Mouse (Mus musculus) forebrain, embryonic 10.5 days (tissue): ENCODE measurements around the gene Casq2. TPM values are rescaled to one million over a fixed set of nuclear protein-coding genes. Genes with fewer than 3 reads are reported as not detected.
A peak's percentile ranks its signal among the peaks of the same experiment; 100 is the strongest.

Source experiments
- DNase-seq: peaks from one replicate; pipeline ENCODE4 v3.0.0-alpha.2; 2017; ENCODE audit warnings: low spot score; ENCODE audit errors: extremely low spot score
- H3K27ac ChIP-seq: fragments of 300-500 bp; sonication (generic); 2 replicates; pipeline ENCODE4 v1.5.1; 2016; ENCODE audit warnings: mild to moderate bottlenecking
- H3K27me3 ChIP-seq: fragments of 300-500 bp; sonication (generic); 2 replicates; pipeline ENCODE4 v1.6.1; 2016; ENCODE audit warnings: mild to moderate bottlenecking; ENCODE audit not compliant: poor library complexity, severe bottlenecking
- H3K36me3 ChIP-seq: fragments of 300-500 bp; sonication (generic); replicated peaks from 2 replicates; pipeline ENCODE4 v1.6.1; 2016; ENCODE audit warnings: mild to moderate bottlenecking, moderate library complexity
- H3K4me1 ChIP-seq: fragments of 300-500 bp; sonication (generic); 2 replicates; pipeline ENCODE4 v1.6.1; 2016
- H3K4me3 ChIP-seq: fragments of 300-500 bp; sonication (generic); 2 replicates; pipeline ENCODE4 v1.5.1; 2016; ENCODE audit warnings: mild to moderate bottlenecking, moderate library complexity
- H3K9me3 ChIP-seq: fragments of 300-500 bp; sonication (generic); 2 replicates; pipeline ENCODE4 v1.6.1; 2016; ENCODE audit warnings: mild to moderate bottlenecking, moderate library complexity
- WGBS: fragments of 180-500 bp; shearing (Covaris S2); methylation state at CpG from one replicate; pipeline ENCODE4 v1.1.7; 2016; 5-methylcytosine and 5-hydroxymethylcytosine counted together
- polyA plus RNA-seq: library from polyadenylated mRNA; unstranded; fragments of >200 nt; fragmentation: Nextera tagmentation; extraction: Ambion mirVana; gene quantifications from 2 replicates; pipeline ENCODE4 v1.2.1, GENCODE M21; 2016

The Casq2 gene
- polyA plus RNA-seq, 1 experiment from 2014 or later = not detected

DNA sequence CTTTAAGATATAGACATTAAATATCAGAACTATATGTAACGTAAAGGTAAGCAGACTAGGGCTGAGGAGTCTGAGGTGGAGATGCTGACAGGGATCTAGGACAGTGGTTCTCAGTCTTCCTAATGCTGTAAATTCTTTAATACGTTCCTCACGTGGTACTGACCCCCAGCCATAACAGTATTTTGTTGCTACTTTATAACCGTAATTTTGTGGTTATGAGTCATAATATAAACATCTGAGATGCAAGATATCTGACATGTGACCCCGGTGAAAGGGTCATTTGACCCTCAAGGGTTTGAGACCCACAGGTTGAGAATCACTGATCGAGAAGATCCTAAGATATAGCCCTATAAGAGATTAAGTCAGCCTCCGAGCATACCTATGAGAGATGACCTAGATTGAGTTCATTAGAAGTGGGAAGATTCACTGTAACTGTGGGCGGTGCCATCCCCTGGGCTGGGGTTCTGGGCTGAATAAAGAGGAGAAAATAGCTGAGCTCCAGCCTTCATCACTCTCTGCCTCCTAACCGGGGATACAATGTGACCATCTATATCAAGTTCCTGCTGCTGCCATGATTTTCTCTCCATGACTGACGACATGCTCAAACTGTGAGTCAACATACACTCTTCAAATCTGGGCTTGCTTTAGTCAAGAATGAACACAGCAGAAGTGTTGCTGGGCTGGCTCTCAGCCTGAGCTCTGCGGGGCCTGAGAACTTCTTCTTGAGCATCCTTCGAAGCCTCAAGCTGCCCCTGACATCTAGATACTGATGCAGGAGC, 91.8 kb downstream of the Casq2 start:
- DNase-seq = no peak
- H3K36me3 ChIP-seq = peaks cover 9% of the 10 kb centered on the region
- whole genome bisulfite sequencing = 96% methylated on average over 12 of the region's 12 CpGs

DNA sequence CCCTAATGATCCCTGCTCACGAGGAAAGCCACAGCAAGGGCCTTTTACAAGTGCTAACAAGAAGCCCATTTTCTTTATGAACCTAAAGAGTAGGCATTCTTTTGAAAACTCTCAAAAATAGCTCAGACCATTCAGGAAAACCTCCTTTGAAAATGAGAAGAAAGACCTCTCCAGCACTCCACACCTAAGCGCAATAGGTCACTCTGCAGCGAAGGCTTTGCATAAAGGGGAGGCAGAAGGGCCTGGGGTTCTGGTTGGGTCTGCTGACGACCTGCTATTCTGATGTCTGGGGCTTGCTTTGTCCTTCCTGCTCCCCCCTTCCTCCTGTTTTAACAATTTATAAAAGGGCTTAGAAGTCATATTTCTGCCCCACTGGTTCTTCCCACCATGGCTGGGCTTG, 93.7 kb downstream of the Casq2 start:
- 39% methylated on average over 4 of the region's 4 CpGs for WGBS
- no peak for DNase-seq
- Histone ChIP-seq H3K4me1 (peaks cover 29% of the 10 kb centered on the region), H3K27me3 (peaks cover 21% of the 10 kb centered on the region; the same call in 1 of the 2 replicates), H3K9me3 (no peaks in the 10 kb centered on the region), H3K27ac (peak overlapping the region; percentile 21; the same call in 1 of the 2 replicates), H3K4me3 (no peak overlapping the region), H3K36me3 (peaks cover 19% of the 10 kb centered on the region)

More for the DNA sequence above, 91.8 kb downstream of the Casq2 start:
- Histone ChIP-seq H3K27ac (no peak overlapping the region), H3K27me3 (peaks cover 21% of the 10 kb centered on the region; the same call in 1 of the 2 replicates), H3K9me3 (no peaks in the 10 kb centered on the region), H3K4me3 (no peak overlapping the region), H3K4me1 (peaks cover 32% of the 10 kb centered on the region)

DNA sequence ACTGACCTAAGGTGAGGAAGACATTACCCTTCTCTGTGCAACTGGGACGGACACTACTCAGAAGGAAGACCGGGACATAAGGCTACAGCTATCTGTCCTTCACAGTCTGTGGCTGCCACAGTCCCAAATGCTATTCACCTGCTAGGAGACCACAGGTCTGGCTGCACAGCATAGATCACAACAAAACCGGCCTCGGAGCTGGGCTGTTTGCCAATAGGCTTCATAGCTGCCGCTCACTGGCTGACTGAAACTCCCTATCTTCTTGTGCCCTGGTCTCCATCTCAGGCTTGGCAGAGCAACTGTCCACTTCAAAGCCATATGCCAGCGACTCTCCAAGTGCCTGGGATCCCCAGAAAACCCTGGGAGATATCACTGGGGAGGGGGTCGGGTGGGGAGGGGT, 94.5 kb downstream of the Casq2 start:
- H3K36me3 ChIP-seq = peaks cover 23% of the 10 kb centered on the region
- no peak overlapping the region for H3K4me3 ChIP-seq
- peaks cover 1% of the 10 kb centered on the region; the same call in 1 of the 2 replicates for H3K9me3 ChIP-seq
- H3K27ac ChIP-seq = peak overlapping the region; percentile 21; the same call in 1 of the 2 replicates
- H3K27me3 ChIP-seq = peaks cover 21% of the 10 kb centered on the region; the same call in 1 of the 2 replicates
- no peak for DNase-seq
- WGBS = 88% methylated on average over 7 of the region's 7 CpGs
- H3K4me1 ChIP-seq = peaks cover 25% of the 10 kb centered on the region

DNA sequence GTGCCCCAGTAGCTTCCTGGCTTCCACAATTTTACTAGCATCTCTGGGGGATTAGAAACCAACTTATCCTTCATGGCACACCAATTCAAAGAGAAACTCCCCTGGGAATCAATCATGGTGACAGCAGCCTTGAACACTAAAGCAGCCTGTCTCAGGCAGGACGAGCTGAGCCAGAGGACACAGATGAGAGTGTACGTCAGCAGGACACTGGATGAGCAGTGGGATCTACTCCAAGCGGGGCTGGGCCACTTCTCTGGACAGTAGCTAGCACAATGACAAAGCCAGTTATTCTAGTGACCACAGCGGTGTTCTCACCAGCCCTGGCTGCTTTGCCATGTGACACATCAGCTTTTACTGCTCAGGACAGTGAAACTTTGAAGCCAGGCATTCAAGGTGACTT, 95.0 kb downstream of the Casq2 start:
- H3K36me3 ChIP-seq = peaks cover 28% of the 10 kb centered on the region
- peaks cover 21% of the 10 kb centered on the region; the same call in 1 of the 2 replicates for H3K27me3 ChIP-seq
- 82% methylated on average over 4 of the region's 4 CpGs for WGBS
- H3K9me3 ChIP-seq = peaks cover 6% of the 10 kb centered on the region; the same call in 1 of the 2 replicates
- no peak for DNase-seq
- peaks cover 25% of the 10 kb centered on the region for H3K4me1 ChIP-seq
- H3K4me3 ChIP-seq = no peak overlapping the region
- no peak overlapping the region for H3K27ac ChIP-seq

DNA sequence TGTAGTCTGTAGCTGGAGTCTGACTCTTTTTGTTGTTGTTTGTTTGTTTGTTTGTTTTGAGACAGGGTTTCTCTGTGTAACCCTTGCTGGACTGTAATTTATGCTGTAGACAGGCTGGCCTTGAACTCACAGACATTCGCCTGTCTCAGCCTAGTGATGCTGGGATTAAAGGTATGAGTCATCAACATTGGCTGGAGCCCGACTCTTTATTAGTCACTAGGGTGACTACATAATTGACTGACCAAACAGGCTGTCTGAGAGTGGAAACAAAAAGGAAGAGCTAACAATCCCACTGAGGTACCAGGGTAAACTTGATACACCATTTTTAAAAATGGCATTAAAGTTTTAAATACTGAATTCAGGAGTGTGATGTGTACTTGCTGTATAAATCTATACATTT, 96.4 kb downstream of the Casq2 start:
- Histone ChIP-seq H3K9me3 (peaks cover 10% of the 10 kb centered on the region; the same call in 1 of the 2 replicates), H3K27ac (no peak overlapping the region), H3K4me1 (peaks cover 25% of the 10 kb centered on the region), H3K36me3 (peaks cover 33% of the 10 kb centered on the region), H3K4me3 (no peak overlapping the region), H3K27me3 (peaks cover 24% of the 10 kb centered on the region; the same call in 1 of the 2 replicates)
- DNase-seq = no peak
- WGBS = 92% methylated on average over 2 of the region's 2 CpGs

DNA sequence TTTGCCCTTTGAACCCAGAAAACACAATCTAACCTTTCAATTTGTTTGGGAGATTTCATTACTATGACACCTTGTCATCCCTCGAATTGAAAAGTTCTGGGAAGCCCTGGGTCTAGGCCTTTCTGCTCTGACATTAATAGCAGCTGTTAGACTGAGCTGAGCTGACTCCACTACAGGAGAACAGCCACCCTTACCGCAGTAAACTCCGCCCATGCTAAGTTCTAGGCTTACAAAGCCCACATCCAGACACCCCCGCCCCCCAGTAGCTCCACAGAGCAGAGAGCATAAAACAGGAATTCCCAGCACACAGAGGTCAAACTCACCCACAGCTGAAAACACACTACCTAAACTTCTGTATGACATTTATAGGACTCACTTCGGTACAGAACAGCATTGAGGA, 98.5 kb downstream of the Casq2 start:
- Histone ChIP-seq H3K4me3 (no peak overlapping the region), H3K9me3 (peaks cover 10% of the 10 kb centered on the region; the same call in 1 of the 2 replicates), H3K36me3 (peaks cover 30% of the 10 kb centered on the region), H3K27ac (no peak overlapping the region), H3K27me3 (peaks cover 34% of the 10 kb centered on the region), H3K4me1 (peaks cover 34% of the 10 kb centered on the region)
- WGBS = 84% methylated on average over 5 of the region's 5 CpGs
- no peak for DNase-seq

DNA sequence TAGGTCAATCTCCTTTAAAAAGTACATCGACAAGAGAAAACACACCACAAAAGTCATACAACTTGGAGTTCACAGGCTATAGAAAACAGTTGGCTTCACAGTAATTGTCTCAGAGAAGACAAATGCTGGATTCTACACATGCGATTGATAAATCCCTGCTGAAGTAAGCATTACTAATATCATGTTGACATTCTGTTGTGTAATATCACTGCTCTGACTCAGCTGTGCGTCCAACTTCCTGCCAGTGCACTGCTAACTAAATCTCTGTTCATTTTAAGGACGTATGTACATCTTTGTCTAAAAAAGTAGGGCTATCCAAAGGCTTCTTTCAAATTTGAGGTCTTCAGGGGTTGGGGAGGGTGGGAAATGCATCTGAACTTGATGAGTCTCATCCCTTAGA, 101.2 kb downstream of the Casq2 start:
- H3K9me3 ChIP-seq = peaks cover 10% of the 10 kb centered on the region; the same call in 1 of the 2 replicates
- no peak for DNase-seq
- H3K4me1 ChIP-seq = peaks cover 34% of the 10 kb centered on the region
- H3K27ac ChIP-seq = no peak overlapping the region
- no peak overlapping the region for H3K4me3 ChIP-seq
- 91% methylated on average over 4 of the region's 4 CpGs for WGBS
- peaks cover 24% of the 10 kb centered on the region for H3K36me3 ChIP-seq
- peaks cover 45% of the 10 kb centered on the region for H3K27me3 ChIP-seq

DNA sequence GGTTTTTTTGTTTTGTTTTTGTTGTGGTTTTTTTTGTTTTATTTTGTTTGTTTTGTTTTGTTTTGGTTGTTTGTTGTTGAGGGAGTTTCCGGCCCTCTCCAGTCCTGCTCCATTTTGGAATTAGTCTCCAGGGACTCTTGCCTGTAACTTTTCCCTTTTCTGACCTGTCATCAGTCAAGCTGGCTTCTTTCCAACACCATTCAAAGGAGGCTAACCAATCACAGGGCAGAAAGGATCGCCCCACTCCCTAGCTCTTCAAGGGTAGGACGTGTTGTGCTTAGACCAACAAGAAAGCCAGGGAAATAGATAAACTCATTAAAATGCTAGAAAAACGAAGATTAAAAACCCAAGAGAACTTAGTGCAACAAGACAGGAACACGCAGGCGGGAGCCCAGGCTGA, 102.8 kb downstream of the Casq2 start:
- Histone ChIP-seq H3K4me1 (peaks cover 49% of the 10 kb centered on the region), H3K36me3 (peaks cover 18% of the 10 kb centered on the region), H3K27ac (no peak overlapping the region), H3K9me3 (peaks cover 10% of the 10 kb centered on the region; the same call in 1 of the 2 replicates), H3K4me3 (0 out of 2 replicates have a peak overlapping the region, but pooled peaks have one; percentile 14), H3K27me3 (peaks cover 61% of the 10 kb centered on the region)
- 25% methylated on average over 6 of the region's 6 CpGs for WGBS
- DNase-seq = no peak

DNA sequence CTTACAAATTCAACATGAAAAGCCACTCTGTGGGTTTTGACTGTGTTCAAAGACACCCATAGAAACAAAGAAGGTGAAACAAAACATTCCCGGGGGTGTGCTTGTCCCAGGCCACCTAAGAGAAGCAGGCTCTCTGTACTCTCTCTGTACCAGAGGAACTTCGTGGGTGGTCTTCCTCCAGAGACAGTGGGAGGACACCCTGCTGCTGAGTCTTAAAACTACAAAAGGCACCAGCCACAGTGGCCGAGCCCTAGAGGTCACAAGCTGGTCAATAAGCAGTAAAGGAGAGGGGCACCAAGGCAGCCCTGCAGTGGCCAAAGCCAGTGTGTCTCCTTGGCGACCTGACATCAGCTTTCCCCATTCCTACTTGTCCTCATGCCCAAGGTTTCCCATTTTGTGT, 103.8 kb downstream of the Casq2 start:
- Histone ChIP-seq H3K4me3 (no peak overlapping the region), H3K4me1 (peaks cover 60% of the 10 kb centered on the region), H3K9me3 (peaks cover 10% of the 10 kb centered on the region; the same call in 1 of the 2 replicates), H3K36me3 (peaks cover 14% of the 10 kb centered on the region), H3K27me3 (peaks cover 71% of the 10 kb centered on the region), H3K27ac (0 out of 2 replicates have a peak overlapping the region, but pooled peaks have one; percentile 16)
- peak; percentile 38 for DNase-seq
- 2% methylated on average over 4 of the region's 4 CpGs for WGBS

DNA sequence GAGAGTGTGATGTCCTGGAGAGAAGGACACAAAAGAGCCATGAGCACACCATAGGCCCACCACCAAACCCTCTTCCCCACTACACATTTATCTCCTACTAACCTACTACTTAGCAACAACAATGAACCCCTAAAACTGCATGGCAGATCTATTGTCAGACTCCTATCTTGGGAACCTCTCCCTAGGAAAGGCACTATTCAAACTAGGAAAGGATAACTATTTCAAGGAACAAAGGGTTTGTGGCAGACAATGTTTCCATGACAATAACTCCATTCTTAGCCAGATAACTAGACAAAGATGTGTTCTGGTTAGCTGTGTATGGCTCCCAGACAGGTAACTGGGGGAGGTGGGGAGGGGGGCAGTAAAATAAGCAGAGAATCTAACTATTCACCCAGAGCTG, 104.4 kb downstream of the Casq2 start:
- H3K27ac ChIP-seq = no peak overlapping the region
- H3K4me3 ChIP-seq = no peak overlapping the region
- peaks cover 9% of the 10 kb centered on the region; the same call in 1 of the 2 replicates for H3K9me3 ChIP-seq
- H3K4me1 ChIP-seq = peaks cover 66% of the 10 kb centered on the region
- no peak for DNase-seq
- peaks cover 11% of the 10 kb centered on the region for H3K36me3 ChIP-seq
- H3K27me3 ChIP-seq = peaks cover 77% of the 10 kb centered on the region

DNA sequence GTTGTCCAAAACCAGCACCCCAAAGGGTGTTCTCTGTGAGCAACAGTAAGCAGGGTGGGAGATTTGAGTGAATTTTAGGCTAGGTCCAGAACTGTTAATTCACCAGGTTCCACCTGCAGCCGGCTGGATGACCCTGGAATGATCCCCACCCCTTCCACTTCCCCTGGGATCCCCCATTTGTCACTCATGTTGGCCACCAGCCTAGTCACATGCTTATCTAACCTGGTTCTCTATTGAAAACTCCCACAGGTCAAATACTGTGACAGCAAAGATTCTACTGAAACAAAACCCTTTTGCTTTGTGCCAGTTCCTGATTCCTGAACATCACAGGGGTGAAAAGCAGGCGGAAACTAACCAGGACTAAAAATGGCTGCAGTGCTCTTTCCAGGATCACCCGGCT, 105.4 kb downstream of the Casq2 start:
- H3K4me1 ChIP-seq = peaks cover 72% of the 10 kb centered on the region
- H3K9me3 ChIP-seq = peaks cover under 1% of the 10 kb centered on the region; the same call in 1 of the 2 replicates

DNA sequence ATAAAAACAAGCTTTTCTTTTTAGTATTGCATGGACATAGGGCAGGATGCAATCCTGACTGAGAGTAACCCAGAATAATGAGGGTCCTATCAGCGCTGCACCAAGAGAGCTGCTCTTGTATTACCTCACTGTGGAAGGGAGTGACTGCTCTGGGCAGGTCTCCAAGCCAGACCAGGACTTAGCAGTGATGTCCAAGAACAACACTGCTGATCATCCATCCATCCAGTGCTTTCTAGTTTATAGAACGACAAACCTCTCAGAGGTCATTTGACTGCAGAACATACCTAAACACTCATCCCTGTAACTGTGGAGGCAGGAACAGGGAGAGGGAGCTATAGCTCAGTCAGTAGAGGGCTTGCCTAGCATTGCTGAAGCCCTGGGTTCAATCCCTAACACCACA, 106.4 kb downstream of the Casq2 start:
- WGBS = 90% methylated on average over 2 of the region's 2 CpGs
- H3K36me3 ChIP-seq = no peaks in the 10 kb centered on the region; the same call in 1 of the 2 replicates
- H3K27ac ChIP-seq = no peak overlapping the region
- no peak for DNase-seq
- H3K4me3 ChIP-seq = no peak overlapping the region
- no peaks in the 10 kb centered on the region for H3K9me3 ChIP-seq
- peaks cover 79% of the 10 kb centered on the region for H3K4me1 ChIP-seq
- H3K27me3 ChIP-seq = peaks cover 92% of the 10 kb centered on the region

More for the DNA sequence above, 105.4 kb downstream of the Casq2 start:
- Histone ChIP-seq H3K36me3 (peaks cover 1% of the 10 kb centered on the region), H3K27ac (no peak overlapping the region), H3K27me3 (peaks cover 87% of the 10 kb centered on the region), H3K4me3 (no peak overlapping the region)
- WGBS = 72% methylated on average over 3 of the region's 3 CpGs
- DNase-seq = no peak
